Mouse (Mus musculus): ENCODE measurements around the gene Pi4k2a. TPM values are rescaled to one million over a fixed set of nuclear protein-coding genes. Genes with fewer than 3 reads are reported as not detected.
A peak's percentile ranks its signal among the peaks of the same experiment; 100 is the strongest.

The Pi4k2a gene
- 47.2 and 52.2 TPM in 2 replicates for polyA plus RNA-seq (2015; fragmentation: Nextera tagmentation; extraction: Ambion mirVana)

DNA sequence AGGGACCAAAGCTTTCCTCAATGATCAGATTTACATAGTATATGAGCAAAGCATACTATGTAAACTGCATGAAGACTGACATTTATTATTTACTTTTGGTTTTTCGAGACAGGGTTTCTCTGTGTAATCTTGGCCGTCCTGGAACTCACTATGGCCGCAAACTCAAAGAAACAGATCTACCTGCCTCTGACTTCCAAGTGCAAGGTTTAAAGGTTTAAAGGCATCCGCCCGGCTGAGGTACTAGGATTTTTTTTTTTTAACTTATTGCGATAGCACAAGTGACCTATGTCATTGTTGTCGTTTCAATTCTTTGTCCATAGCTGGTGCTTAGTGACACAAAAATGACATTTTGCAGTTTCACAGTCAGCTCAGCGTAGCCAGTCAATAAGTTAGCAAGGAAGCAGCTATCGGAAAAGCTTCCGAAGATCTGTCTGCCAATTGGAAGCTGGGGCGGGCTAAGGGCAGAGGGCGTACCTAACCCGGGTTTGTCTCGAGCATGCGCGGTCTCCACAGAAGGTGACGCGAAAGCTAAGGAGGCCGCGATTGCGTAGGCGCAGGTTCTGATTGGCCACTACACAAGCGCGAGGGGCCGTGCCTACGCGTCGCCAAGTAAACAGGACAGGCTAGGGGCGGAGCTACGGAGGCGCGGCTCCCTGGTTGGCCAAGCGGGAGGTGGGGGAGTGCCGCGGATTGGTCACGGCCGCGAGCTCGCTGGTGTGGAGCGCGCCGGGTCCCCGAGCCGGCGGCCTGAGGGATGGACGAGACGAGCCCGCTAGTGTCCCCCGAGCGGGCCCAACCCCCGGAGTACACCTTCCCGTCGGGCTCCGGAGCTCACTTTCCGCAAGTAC is at the start of gene Pi4k2a:
Gene Pi4k2a (plus strand): TSS at position 723 of the 848 bp plus-strand sequence.
- peak within 1 kb of the TSS; percentile 75 for H3K4me2 ChIP-seq (replicated peaks; ENCODE audit: low read depth)
- H3K9ac ChIP-seq (ENCODE audit: low read depth, low read length), result peak within 1 kb of the TSS; percentile 87
- H3K36me3 ChIP-seq (ENCODE audit: control insufficient read depth, insufficient read depth), result peaks cover 6% of the 10 kb centered on the region; the same call in 1 of the 2 replicates
- no peaks in the 10 kb centered on the region for H3K9me3 ChIP-seq (ENCODE audit: control insufficient read depth)
- H3K4me3 ChIP-seq (ENCODE audit: low read depth, low read length), result peak within 1 kb of the TSS; percentile 82
- WGBS, result under 1% methylated on average over 51 of the region's 55 CpGs
- ATAC-seq, result peak; percentile 97
- H3K4me1 ChIP-seq (replicated peaks; ENCODE audit: control insufficient read depth, insufficient read depth, low read length), result peaks cover 8% of the 10 kb centered on the region
- peak within 1 kb of the TSS; percentile 97 for H3K27ac ChIP-seq (ENCODE audit: low read depth, low read length)
- no peaks in the 10 kb centered on the region for H3K27me3 ChIP-seq (replicated peaks; ENCODE audit: control insufficient read depth, insufficient read depth, low read length)
- TF ChIP-seq CTCF (IDR thresholded peaks at IDR 0.05; ENCODE audit: low read depth), result no peak

DNA sequence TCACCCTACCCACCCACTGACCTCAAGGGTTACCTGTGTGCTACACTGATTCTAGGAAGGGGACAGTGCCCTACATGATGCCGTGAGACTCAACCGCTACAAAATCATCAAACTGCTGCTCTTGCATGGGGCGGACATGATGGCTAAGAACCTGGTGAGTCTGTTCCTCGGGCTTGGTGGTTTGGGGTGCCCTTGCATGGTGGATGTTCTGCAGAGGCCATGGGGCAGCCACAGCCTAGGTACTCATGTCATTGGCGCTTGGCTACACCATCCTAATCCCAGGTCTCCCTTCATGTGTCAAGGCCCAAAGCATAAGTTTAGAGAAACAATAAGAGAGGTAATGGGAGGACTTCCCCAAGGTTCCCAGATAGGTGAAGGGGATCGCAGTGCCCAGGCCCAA is 46.3 kb upstream of the Pi4k2a start:
- Histone ChIP-seq H3K4me1 (replicated peaks; ENCODE audit: control insufficient read depth, insufficient read depth, low read length) (0 out of 2 replicates have a peak, but pooled peaks cover 6% of the 10 kb centered on the region), H3K36me3 (ENCODE audit: control insufficient read depth, insufficient read depth) (no peaks in the 10 kb centered on the region), H3K9me3 (ENCODE audit: control insufficient read depth) (no peaks in the 10 kb centered on the region), H3K4me2 (replicated peaks; ENCODE audit: low read depth) (no peak overlapping the region), H3K27me3 (replicated peaks; ENCODE audit: control insufficient read depth, insufficient read depth, low read length) (no peaks in the 10 kb centered on the region), H3K4me3 (ENCODE audit: low read depth, low read length) (no peak overlapping the region), H3K9ac (ENCODE audit: low read depth, low read length) (no peak overlapping the region), H3K27ac (ENCODE audit: low read depth, low read length) (no peak overlapping the region)
- WGBS, result 97% methylated on average over 6 of the region's 6 CpGs
- TF ChIP-seq CTCF (IDR thresholded peaks at IDR 0.05; ENCODE audit: low read depth), result no peak
- ATAC-seq, result no peak

DNA sequence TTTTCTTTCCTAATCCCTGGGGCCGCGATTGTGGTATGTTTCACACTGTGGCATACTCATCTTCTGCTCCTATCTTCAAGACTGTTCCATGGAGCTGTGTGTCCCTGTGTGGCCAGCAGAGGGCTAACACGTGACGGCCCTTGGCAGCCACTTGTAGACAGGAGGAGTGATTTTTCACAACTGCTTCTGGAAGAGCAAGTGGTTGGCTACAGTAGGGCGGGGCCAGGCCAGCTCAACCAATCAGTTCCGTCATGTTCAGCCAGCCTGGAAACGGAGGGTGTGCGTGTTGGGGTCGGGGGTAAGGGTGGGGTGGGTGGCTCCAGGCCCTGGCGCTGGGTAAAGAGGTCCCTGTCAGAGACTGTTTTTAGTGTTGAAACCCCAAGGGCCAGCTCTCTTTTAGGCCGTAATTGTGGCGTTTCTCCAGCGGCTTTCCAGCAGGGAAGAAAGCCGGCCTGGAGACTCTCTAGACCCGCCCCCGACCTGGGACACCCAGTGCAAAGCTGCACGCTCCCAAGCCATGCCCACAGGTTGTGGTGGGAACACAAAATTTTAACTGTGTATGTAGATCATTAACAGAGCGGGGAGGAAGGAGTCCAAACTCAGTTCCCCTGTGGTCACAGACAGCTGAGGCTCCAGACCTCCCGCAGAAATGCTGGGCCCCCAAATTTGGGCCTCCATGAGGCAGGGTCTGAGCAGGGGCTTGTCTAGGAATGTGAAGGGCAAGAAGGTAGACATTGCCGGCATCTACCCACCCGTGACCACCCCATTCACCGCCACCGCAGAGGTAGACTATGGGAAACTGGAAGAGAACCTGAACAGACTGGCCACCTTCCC is 44.8 kb upstream of the Pi4k2a start, which contains the start of gene Hoga1:
Gene Hoga1 (plus strand): TSS at position 342 of the 834 bp plus-strand sequence.
- ATAC-seq, result peak; percentile 92
- peak; percentile 96 for TF ChIP-seq CTCF (IDR thresholded peaks at IDR 0.05; ENCODE audit: low read depth)

DNA sequence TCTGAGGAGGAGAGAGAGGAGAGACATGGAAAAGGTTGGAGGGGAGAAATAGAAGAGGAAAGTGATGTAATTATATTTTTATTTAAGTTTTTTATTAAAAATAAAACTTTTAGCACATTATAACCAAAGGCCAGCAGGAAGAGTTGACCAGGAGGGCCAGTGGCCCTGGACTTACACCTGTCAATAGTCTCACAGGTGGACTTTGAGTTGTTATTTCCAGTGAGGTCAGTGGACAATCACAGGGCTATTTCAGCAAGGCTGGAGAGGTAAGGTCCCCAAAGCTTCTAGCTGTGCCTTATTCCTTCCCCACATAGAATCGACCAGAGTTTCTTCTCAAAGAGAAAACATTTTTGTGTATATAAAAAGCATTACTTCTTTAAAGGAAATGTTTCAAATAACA is 40.0 kb upstream of the Pi4k2a start:
- H3K27me3 ChIP-seq (replicated peaks; ENCODE audit: control insufficient read depth, insufficient read depth, low read length), result no peaks in the 10 kb centered on the region
- 0 out of 2 replicates have a peak, but pooled peaks have one; percentile 37 for ATAC-seq
- TF ChIP-seq CTCF (IDR thresholded peaks at IDR 0.05; ENCODE audit: low read depth), result no peak
- no peak overlapping the region for H3K4me3 ChIP-seq (ENCODE audit: low read depth, low read length)
- H3K9ac ChIP-seq (ENCODE audit: low read depth, low read length), result no peak overlapping the region
- H3K4me2 ChIP-seq (replicated peaks; ENCODE audit: low read depth), result no peak overlapping the region
- 0 out of 2 replicates have a peak, but pooled peaks cover 6% of the 10 kb centered on the region for H3K4me1 ChIP-seq (replicated peaks; ENCODE audit: control insufficient read depth, insufficient read depth, low read length)
- peak overlapping the region; percentile 35 for H3K27ac ChIP-seq (ENCODE audit: low read depth, low read length)
- 94% methylated on average over 1 of the region's 1 CpGs for WGBS
- H3K36me3 ChIP-seq (ENCODE audit: control insufficient read depth, insufficient read depth), result no peaks in the 10 kb centered on the region
- no peaks in the 10 kb centered on the region for H3K9me3 ChIP-seq (ENCODE audit: control insufficient read depth)

More for the DNA sequence above, 44.8 kb upstream of the Pi4k2a start, which contains the start of gene Hoga1:
- Histone ChIP-seq H3K4me2 (replicated peaks; ENCODE audit: low read depth) (peak within 1 kb of the TSS; percentile 67), H3K9ac (ENCODE audit: low read depth, low read length) (peak within 1 kb of the TSS; percentile 44; the same call in 1 of the 2 replicates), H3K36me3 (ENCODE audit: control insufficient read depth, insufficient read depth) (no peaks in the 10 kb centered on the region), H3K9me3 (ENCODE audit: control insufficient read depth) (no peaks in the 10 kb centered on the region), H3K4me3 (ENCODE audit: low read depth, low read length) (peak within 1 kb of the TSS; percentile 39), H3K4me1 (replicated peaks; ENCODE audit: control insufficient read depth, insufficient read depth, low read length) (0 out of 2 replicates have a peak, but pooled peaks cover 6% of the 10 kb centered on the region), H3K27ac (ENCODE audit: low read depth, low read length) (no peak within 1 kb of the TSS), H3K27me3 (replicated peaks; ENCODE audit: control insufficient read depth, insufficient read depth, low read length) (no peaks in the 10 kb centered on the region)
- WGBS, result 20% methylated on average over 23 of the region's 23 CpGs

DNA sequence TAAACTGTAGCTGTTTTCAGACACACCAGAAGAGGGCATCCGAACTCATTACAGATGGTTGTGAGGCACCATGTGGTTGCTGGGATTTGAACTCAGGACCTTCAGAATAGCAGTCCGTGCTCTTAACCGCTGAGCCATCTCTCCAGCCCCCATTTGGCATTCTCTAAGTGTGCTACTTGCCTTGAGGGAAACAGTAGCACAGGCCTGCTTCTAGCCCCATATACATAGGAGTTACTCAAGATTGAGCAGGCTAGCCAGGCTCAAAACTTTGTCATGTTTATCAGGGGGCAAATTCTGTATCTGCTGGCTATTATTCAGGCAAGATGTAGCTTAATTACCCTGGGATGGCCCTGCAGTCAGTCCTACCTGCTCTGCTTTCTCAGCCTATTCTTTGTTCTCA is 38.9 kb upstream of the Pi4k2a start:
- no peaks in the 10 kb centered on the region for H3K27me3 ChIP-seq (replicated peaks; ENCODE audit: control insufficient read depth, insufficient read depth, low read length)
- H3K4me1 ChIP-seq (replicated peaks; ENCODE audit: control insufficient read depth, insufficient read depth, low read length), result no peaks in the 10 kb centered on the region
- no peak for ATAC-seq
- no peaks in the 10 kb centered on the region for H3K36me3 ChIP-seq (ENCODE audit: control insufficient read depth, insufficient read depth)
- H3K4me2 ChIP-seq (replicated peaks; ENCODE audit: low read depth), result no peak overlapping the region
- TF ChIP-seq CTCF (IDR thresholded peaks at IDR 0.05; ENCODE audit: low read depth), result no peak
- H3K4me3 ChIP-seq (ENCODE audit: low read depth, low read length), result no peak overlapping the region
- WGBS, result 86% methylated on average over 3 of the region's 3 CpGs
- H3K9me3 ChIP-seq (ENCODE audit: control insufficient read depth), result no peaks in the 10 kb centered on the region
- no peak overlapping the region for H3K9ac ChIP-seq (ENCODE audit: low read depth, low read length)
- H3K27ac ChIP-seq (ENCODE audit: low read depth, low read length), result no peak overlapping the region

DNA sequence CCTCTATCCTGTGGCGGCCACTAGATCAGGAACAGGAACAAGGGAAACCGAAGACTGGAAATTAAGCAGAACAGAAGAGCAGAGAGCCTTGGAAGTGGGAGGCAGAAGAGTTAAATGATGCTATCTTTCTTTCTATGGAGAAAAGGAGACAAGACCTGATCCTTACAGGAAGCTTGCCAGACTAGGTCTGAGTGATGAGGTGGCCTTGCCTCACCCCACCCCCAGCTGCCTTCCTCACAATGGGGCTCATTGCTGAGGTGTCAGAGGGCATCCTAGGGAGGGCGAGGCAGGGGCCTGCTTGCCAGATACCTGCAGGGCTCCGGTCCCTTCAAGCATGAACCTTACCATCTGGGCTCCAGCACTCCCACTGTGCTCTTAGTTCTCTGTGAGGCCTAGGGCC is 38.3 kb upstream of the Pi4k2a start, which contains the start of gene 4933411K16Rik:
Gene 4933411K16Rik (plus strand): TSS at position 301 of the 400 bp plus-strand sequence.
- Histone ChIP-seq H3K4me1 (replicated peaks; ENCODE audit: control insufficient read depth, insufficient read depth, low read length) (no peaks in the 10 kb centered on the region), H3K4me3 (ENCODE audit: low read depth, low read length) (no peak within 1 kb of the TSS), H3K4me2 (replicated peaks; ENCODE audit: low read depth) (no peak within 1 kb of the TSS), H3K27ac (ENCODE audit: low read depth, low read length) (0 out of 2 replicates have a peak within 1 kb of the TSS, but pooled peaks have one; percentile 35), H3K27me3 (replicated peaks; ENCODE audit: control insufficient read depth, insufficient read depth, low read length) (no peaks in the 10 kb centered on the region), H3K9me3 (ENCODE audit: control insufficient read depth) (no peaks in the 10 kb centered on the region), H3K9ac (ENCODE audit: low read depth, low read length) (no peak within 1 kb of the TSS), H3K36me3 (ENCODE audit: control insufficient read depth, insufficient read depth) (no peaks in the 10 kb centered on the region)
- ATAC-seq, result no peak
- TF ChIP-seq CTCF (IDR thresholded peaks at IDR 0.05; ENCODE audit: low read depth), result no peak
- WGBS, result 74% methylated on average over 4 of the region's 4 CpGs

Data from intestine, postnatal 0 days (tissue).